Mouse (Mus musculus): ENCODE data around the gene Clstn2. TPM values are rescaled to one million over a fixed set of nuclear protein-coding genes. Genes with fewer than 3 reads are reported as not detected.

Clstn2 gene
- total and polyA plus RNA-seq, 3 experiments = not detected

DNA sequence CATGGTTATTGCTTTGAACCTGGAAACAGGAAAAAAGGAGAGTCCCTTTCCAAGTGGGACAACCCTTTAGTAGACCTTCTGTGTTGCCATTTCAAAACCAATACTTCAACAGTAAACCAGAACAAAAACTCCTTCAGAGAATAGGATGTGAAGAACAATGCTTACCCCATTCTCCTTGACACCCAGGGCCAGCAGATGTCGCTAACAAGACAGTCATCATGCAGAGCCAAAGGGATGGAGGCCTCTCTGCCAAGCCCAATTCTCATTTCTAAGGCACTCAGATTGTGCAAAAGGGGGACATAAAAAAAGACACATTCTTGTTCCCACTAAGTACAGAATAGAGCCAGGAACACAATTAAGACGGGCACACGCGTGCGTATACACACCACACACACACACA is 16.4 kb downstream of the Clstn2 start:
- TF ChIP-seq EP300 (IDR thresholded peaks at IDR 0.05; ENCODE audit: low read length) (no peak), MAZ (IDR thresholded peaks at IDR 0.05; ENCODE audit: low read depth, low read length) (no peak), JUND (conservative IDR thresholded peaks at IDR 0.05; ENCODE audit: low read depth, low read length) (no peak), ETS1 (conservative IDR thresholded peaks at IDR 0.05; ENCODE audit: low read depth, low read length) (no peak), SIN3A (IDR thresholded peaks at IDR 0.05; ENCODE audit: low read length) (no peak), E2F4 (IDR thresholded peaks at IDR 0.05; ENCODE audit: insufficient replicate concordance, low read depth, low read length) (no peak), CTCF (conservative IDR thresholded peaks at IDR 0.05 in 1 of 2, IDR thresholded peaks at IDR 0.05 in 1 of 2; ENCODE audit: low read depth in 2 of 2, low read length in 2 of 2) (no peak), MYC (IDR thresholded peaks at IDR 0.05; ENCODE audit: low read depth, low read length) (no peak), JUN (IDR thresholded peaks at IDR 0.05; ENCODE audit: insufficient read depth, low read depth, low read length) (no peak), HCFC1 (IDR thresholded peaks at IDR 0.05; ENCODE audit: low read depth, low read length) (no peak), POLR2A (IDR thresholded peaks at IDR 0.05; ENCODE audit: low read depth, low read length) (no peak), MEF2A (IDR thresholded peaks at IDR 0.05; ENCODE audit: borderline replicate concordance, low read depth, low read length) (no peak), UBTF (IDR thresholded peaks at IDR 0.05; ENCODE audit: low read depth, low read length) (no peak), MXI1 (IDR thresholded peaks at IDR 0.05; ENCODE audit: low read depth, low read length) (no peak), PAX5 (IDR thresholded peaks at IDR 0.05; ENCODE audit: low read length) (no peak)
- peaks cover 69% of the 10 kb centered on the region for H3K9me3 ChIP-seq (replicated peaks; ENCODE audit: low read length)
- no peaks in the 10 kb centered on the region for H3K4me1 ChIP-seq (ENCODE audit: control insufficient read depth in 1 of 2, insufficient read depth in 2 of 2)
- no peak overlapping the region for H3K27ac ChIP-seq (ENCODE audit: insufficient read depth, low read depth)
- no peak overlapping the region for H3K9ac ChIP-seq (ENCODE audit: insufficient read depth, low read depth)
- no peak overlapping the region for H3K4me3 ChIP-seq (replicated peaks in 1 of 3; ENCODE audit: low read depth in 2 of 3, low read length in 2 of 3, poor library complexity in 1 of 3)
- in situ Hi-C loops (cut with MboI; ENCODE audit: low pct_ligation_motif_present, low pct_unique_long_range_greater_than_20kb, low sequenced_read_pairs) (no loop called here), dilution Hi-C loops (cut with MboI; ENCODE audit: extremely low pct_ligation_motif_present, extremely low pct_unique_long_range_greater_than_20kb, low sequenced_read_pairs) (no loop called here)
- H3K36me3 ChIP-seq (replicated peaks in 1 of 2; ENCODE audit: control insufficient read depth in 1 of 2, insufficient read depth in 1 of 2, low read length in 1 of 2) = no peaks in the 10 kb centered on the region
- H3K79me2 ChIP-seq (replicated peaks; ENCODE audit: control insufficient read depth, extremely low read depth, insufficient read depth, poor library complexity, severe bottlenecking) = no peaks in the 10 kb centered on the region
- no peaks in the 10 kb centered on the region for H3K27me3 ChIP-seq (replicated peaks)
- DNase-seq (ENCODE audit: extremely low read depth) = no peak
- no peak overlapping the region for H3K4me2 ChIP-seq (ENCODE audit: insufficient read depth, low read depth, poor library complexity, severe bottlenecking)

DNA sequence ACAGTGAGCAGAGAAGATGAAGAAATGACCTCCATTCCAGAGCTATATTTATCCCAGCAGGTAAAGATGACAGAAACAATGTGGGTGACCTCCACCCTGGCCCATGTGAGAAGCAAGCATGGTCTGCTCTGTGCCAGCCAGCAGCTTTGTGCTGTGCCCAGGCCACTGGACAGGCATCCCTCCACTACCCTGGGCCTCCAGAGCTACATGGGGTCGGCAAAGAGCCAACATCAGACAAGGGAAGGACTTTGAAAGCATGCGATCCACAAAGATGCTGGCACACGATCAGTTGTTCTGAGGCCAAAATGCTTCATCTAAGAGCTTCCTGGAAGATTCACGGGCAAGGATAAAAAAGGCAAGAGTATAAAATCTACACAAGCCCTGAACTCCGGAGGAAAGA is 36.6 kb downstream of the Clstn2 start:
- no peak overlapping the region for H3K27ac ChIP-seq (ENCODE audit: insufficient read depth, low read depth)
- no peak overlapping the region for H3K4me3 ChIP-seq (replicated peaks in 1 of 3; ENCODE audit: low read depth in 2 of 3, low read length in 2 of 3, poor library complexity in 1 of 3)
- dilution Hi-C loops (cut with MboI; ENCODE audit: extremely low pct_ligation_motif_present, extremely low pct_unique_long_range_greater_than_20kb, low sequenced_read_pairs) (no loop called here), in situ Hi-C loops (cut with MboI; ENCODE audit: low pct_ligation_motif_present, low pct_unique_long_range_greater_than_20kb, low sequenced_read_pairs) (no loop called here)
- peaks cover 79% of the 10 kb centered on the region for H3K9me3 ChIP-seq (replicated peaks; ENCODE audit: low read length)
- TF ChIP-seq E2F4 (IDR thresholded peaks at IDR 0.05; ENCODE audit: insufficient replicate concordance, low read depth, low read length) = no peak
- H3K4me2 ChIP-seq (ENCODE audit: insufficient read depth, low read depth, poor library complexity, severe bottlenecking) = no peak overlapping the region
- DNase-seq (ENCODE audit: extremely low read depth) = no peak
- no peaks in the 10 kb centered on the region for H3K79me2 ChIP-seq (replicated peaks; ENCODE audit: control insufficient read depth, extremely low read depth, insufficient read depth, poor library complexity, severe bottlenecking)
- no peaks in the 10 kb centered on the region for H3K36me3 ChIP-seq (replicated peaks in 1 of 2; ENCODE audit: control insufficient read depth in 1 of 2, insufficient read depth in 1 of 2, low read length in 1 of 2)
- H3K27me3 ChIP-seq (replicated peaks) = no peaks in the 10 kb centered on the region
- no peaks in the 10 kb centered on the region for H3K4me1 ChIP-seq (ENCODE audit: control insufficient read depth in 1 of 2, insufficient read depth in 2 of 2)
- H3K9ac ChIP-seq (ENCODE audit: insufficient read depth, low read depth) = no peak overlapping the region

DNA sequence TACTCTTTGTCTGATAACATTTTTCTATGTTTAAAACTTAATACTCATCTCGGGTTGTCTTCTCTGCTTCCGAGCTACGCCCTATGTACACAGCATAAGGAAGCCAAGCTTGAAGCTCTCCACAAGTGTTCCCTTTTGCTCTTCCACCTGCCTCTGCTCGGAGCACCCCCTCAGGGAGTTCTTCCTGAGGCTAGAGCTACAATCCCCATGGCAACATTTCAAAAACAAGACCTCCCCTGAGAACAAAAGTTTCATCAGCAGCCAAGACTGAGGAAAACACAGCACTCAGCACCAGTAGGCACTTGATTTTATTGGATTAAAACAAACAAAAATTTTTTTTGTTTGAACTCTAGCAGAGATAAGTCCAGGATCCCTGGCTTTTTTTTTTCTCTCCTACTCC is 37.3 kb downstream of the Clstn2 start:
- dilution Hi-C loops (cut with MboI; ENCODE audit: extremely low pct_ligation_motif_present, extremely low pct_unique_long_range_greater_than_20kb, low sequenced_read_pairs) (no loop called here), in situ Hi-C loops (cut with MboI; ENCODE audit: low pct_ligation_motif_present, low pct_unique_long_range_greater_than_20kb, low sequenced_read_pairs) (no loop called here)
- Histone ChIP-seq H3K79me2 (replicated peaks; ENCODE audit: control insufficient read depth, extremely low read depth, insufficient read depth, poor library complexity, severe bottlenecking) (no peaks in the 10 kb centered on the region), H3K27me3 (replicated peaks) (no peaks in the 10 kb centered on the region), H3K9ac (ENCODE audit: insufficient read depth, low read depth) (no peak overlapping the region), H3K27ac (ENCODE audit: insufficient read depth, low read depth) (no peak overlapping the region), H3K4me2 (ENCODE audit: insufficient read depth, low read depth, poor library complexity, severe bottlenecking) (no peak overlapping the region), H3K4me3 (replicated peaks in 1 of 3; ENCODE audit: low read depth in 2 of 3, low read length in 2 of 3, poor library complexity in 1 of 3) (no peak overlapping the region), H3K9me3 (replicated peaks; ENCODE audit: low read length) (peaks cover 76% of the 10 kb centered on the region), H3K36me3 (replicated peaks in 1 of 2; ENCODE audit: control insufficient read depth in 1 of 2, insufficient read depth in 1 of 2, low read length in 1 of 2) (no peaks in the 10 kb centered on the region), H3K4me1 (ENCODE audit: control insufficient read depth in 1 of 2, insufficient read depth in 2 of 2) (no peaks in the 10 kb centered on the region)
- DNase-seq (ENCODE audit: extremely low read depth) = no peak
- TF ChIP-seq ELF1 (IDR thresholded peaks at IDR 0.05; ENCODE audit: low read depth, low read length) (no peak), ZKSCAN1 (IDR thresholded peaks at IDR 0.05; ENCODE audit: borderline replicate concordance, low read depth, low read length) (no peak), E2F4 (IDR thresholded peaks at IDR 0.05; ENCODE audit: insufficient replicate concordance, low read depth, low read length) (no peak), ZMIZ1 (IDR thresholded peaks at IDR 0.05; ENCODE audit: low read depth, low read length) (no peak), SIN3A (IDR thresholded peaks at IDR 0.05; ENCODE audit: low read length) (no peak), MAZ (IDR thresholded peaks at IDR 0.05; ENCODE audit: low read depth, low read length) (no peak)

Measured in CH12.LX (cell line).